ENCODE assay signal across 1 mouse cellular context in genomic region chr11:83963991-83964921, GRCm38 (mm10).
TF ChIP-seq lines count a peak whose summit lies in the region.

TSS of gene Synrg (plus strand) at chr11:83964428.

TF ChIP-seq in CH12.LX, 34 proteins besides CTCF, POLR2A, EP300 and RAD21 (continued from another document):
- TF ChIP-seq NRF1 (IDR thresholded peaks at IDR 0.05; ENCODE audit: low read depth, low read length): peak; percentile 65
- peak; percentile 95 for TF ChIP-seq POLR2AphosphoS2 (IDR thresholded peaks at IDR 0.05; ENCODE audit: low read depth, low read length)
- TF ChIP-seq MAZ (IDR thresholded peaks at IDR 0.05; ENCODE audit: low read depth, low read length): peak; percentile 52; the same call in 1 of the 2 replicates
- peak; percentile 91 for TF ChIP-seq USF2 (conservative IDR thresholded peaks at IDR 0.05; ENCODE audit: low read depth, low read length)
- peak; percentile 95 for TF ChIP-seq BHLHE40 (IDR thresholded peaks at IDR 0.05; ENCODE audit: low read depth, low read length)
- no peak; the same call in 1 of the 2 replicates for TF ChIP-seq CHD1 (IDR thresholded peaks at IDR 0.05; ENCODE audit: low read depth, low read length)
- TF ChIP-seq JUN (IDR thresholded peaks at IDR 0.05; ENCODE audit: insufficient read depth, low read depth, low read length): no peak
- 0 out of 2 replicates have a peak, but pooled peaks have one; percentile 15 for TF ChIP-seq KAT2A (IDR thresholded peaks at IDR 0.05; ENCODE audit: insufficient replicate concordance, low read length)
- TF ChIP-seq CHD2 (IDR thresholded peaks at IDR 0.05; ENCODE audit: low read length): peak; percentile 32; the same call in 1 of the 2 replicates
- TF ChIP-seq UBTF (IDR thresholded peaks at IDR 0.05; ENCODE audit: low read depth, low read length): peak; percentile 54; the same call in 1 of the 2 replicates
- peak; percentile 65; the same call in 1 of the 2 replicates for TF ChIP-seq MYC (IDR thresholded peaks at IDR 0.05; ENCODE audit: low read depth, low read length)
- TF ChIP-seq SMC3 (IDR thresholded peaks at IDR 0.05; ENCODE audit: low read depth, low read length): no peak; the same call in 1 of the 2 replicates
- peak; percentile 95 for TF ChIP-seq TCF12 (IDR thresholded peaks at IDR 0.05; ENCODE audit: low read depth, low read length)
- TF ChIP-seq MEF2A (IDR thresholded peaks at IDR 0.05; ENCODE audit: borderline replicate concordance, low read depth, low read length): peak; percentile 49; the same call in 1 of the 2 replicates
- peak; percentile 5; the same call in 1 of the 2 replicates for TF ChIP-seq RCOR1 (conservative IDR thresholded peaks at IDR 0.05; ENCODE audit: low read depth, low read length)
- no peak; the same call in 1 of the 2 replicates for TF ChIP-seq ETS1 (conservative IDR thresholded peaks at IDR 0.05; ENCODE audit: low read depth, low read length)
- peak; percentile 87 for TF ChIP-seq MXI1 (IDR thresholded peaks at IDR 0.05; ENCODE audit: low read depth, low read length)
- peak; percentile 70; the same call in 1 of the 2 replicates for TF ChIP-seq NELFE (IDR thresholded peaks at IDR 0.05; ENCODE audit: low read depth, low read length)
- no peak for TF ChIP-seq E2F4 (IDR thresholded peaks at IDR 0.05; ENCODE audit: insufficient replicate concordance, low read depth, low read length)
- TF ChIP-seq IRF4 (IDR thresholded peaks at IDR 0.05; ENCODE audit: low read depth, low read length): 0 out of 2 replicates have a peak, but pooled peaks have one; percentile 27
- TF ChIP-seq ZMIZ1 (IDR thresholded peaks at IDR 0.05; ENCODE audit: low read depth, low read length): peak; percentile 75; the same call in 1 of the 2 replicates
